Mouse (Mus musculus): ENCODE measurements around the gene Phf3. TPM values are rescaled to one million over a fixed set of nuclear protein-coding genes. Genes with fewer than 3 reads are reported as not detected.

Gene Phf3
- polyA plus RNA-seq, 1 experiment from 2014 or later = 13.4 TPM

- Histone ChIP-seq H3K36me3 (peaks cover 49% of the 10 kb centered on the region), H3K27ac (no peak overlapping the region), H3K27me3 (no peaks in the 10 kb centered on the region), H3K4me2 (no peak overlapping the region), H3K4me3 (replicated peaks) (no peak overlapping the region), H3K9ac (no peak overlapping the region), H3K4me1 (replicated peaks) (no peaks in the 10 kb centered on the region), H3K9me3 (replicated peaks) (no peaks in the 10 kb centered on the region)
- DNase-seq = no peak
- no peak for ATAC-seq (ENCODE audit: low read depth)
- WGBS (ENCODE audit: insufficient replicate concordance) = 83% methylated on average over 6 of the region's 6 CpGs
These were observed 54.3 kb downstream of the Phf3 start for GRCm38 (mm10) chr1:30819414-30819813.

- Histone ChIP-seq H3K4me3 (replicated peaks) (no peak overlapping the region), H3K27ac (no peak overlapping the region), H3K27me3 (no peaks in the 10 kb centered on the region), H3K36me3 (peaks cover 66% of the 10 kb centered on the region), H3K9me3 (replicated peaks) (no peaks in the 10 kb centered on the region), H3K4me1 (replicated peaks) (no peaks in the 10 kb centered on the region), H3K4me2 (no peak overlapping the region), H3K9ac (no peak overlapping the region)
- 83% methylated on average over 1 of the region's 1 CpGs for WGBS (ENCODE audit: insufficient replicate concordance)
- no peak for ATAC-seq (ENCODE audit: low read depth)
- no peak for DNase-seq
These were observed 58.1 kb downstream of the Phf3 start for GRCm38 (mm10) chr1:30815609-30816008.

GRCm38 (mm10) chr1:30814987-30815386, 58.7 kb downstream of the Phf3 start:
- Histone ChIP-seq H3K27me3 (no peaks in the 10 kb centered on the region), H3K4me2 (no peak overlapping the region), H3K9me3 (replicated peaks) (no peaks in the 10 kb centered on the region), H3K27ac (no peak overlapping the region), H3K4me3 (replicated peaks) (no peak overlapping the region), H3K4me1 (replicated peaks) (no peaks in the 10 kb centered on the region), H3K9ac (no peak overlapping the region), H3K36me3 (peaks cover 68% of the 10 kb centered on the region)
- ATAC-seq (ENCODE audit: low read depth) (no peak), DNase-seq (no peak)
- 70% methylated on average over 2 of the region's 2 CpGs for WGBS (ENCODE audit: insufficient replicate concordance)

- Histone ChIP-seq H3K4me2 (no peak overlapping the region), H3K9ac (no peak overlapping the region), H3K4me3 (replicated peaks) (no peak overlapping the region), H3K36me3 (peaks cover 79% of the 10 kb centered on the region), H3K27me3 (no peaks in the 10 kb centered on the region), H3K9me3 (replicated peaks) (no peaks in the 10 kb centered on the region), H3K4me1 (replicated peaks) (no peaks in the 10 kb centered on the region), H3K27ac (no peak overlapping the region)
- WGBS (ENCODE audit: insufficient replicate concordance) = 80% methylated on average over 10 of the region's 10 CpGs
- DNase-seq (no peak), ATAC-seq (ENCODE audit: low read depth) (no peak)
These were observed 65.5 kb downstream of the Phf3 start for GRCm38 (mm10) chr1:30808101-30808699.

GRCm38 (mm10) chr1:30805688-30806285, 67.9 kb downstream of the Phf3 start:
- Histone ChIP-seq H3K36me3 (peaks cover 59% of the 10 kb centered on the region), H3K4me3 (replicated peaks) (no peak overlapping the region), H3K9me3 (replicated peaks) (no peaks in the 10 kb centered on the region), H3K4me1 (replicated peaks) (no peaks in the 10 kb centered on the region), H3K4me2 (no peak overlapping the region), H3K9ac (no peak overlapping the region), H3K27me3 (no peaks in the 10 kb centered on the region), H3K27ac (no peak overlapping the region)
- DNase-seq = no peak
- WGBS (ENCODE audit: insufficient replicate concordance) = 91% methylated on average over 11 of the region's 11 CpGs
- ATAC-seq (ENCODE audit: low read depth) = no peak

- H3K9ac ChIP-seq = no peak overlapping the region
- DNase-seq (no peak), ATAC-seq (ENCODE audit: low read depth) (no peak)
- H3K9me3 ChIP-seq (replicated peaks) = no peaks in the 10 kb centered on the region
- H3K27ac ChIP-seq = no peak overlapping the region
- WGBS (ENCODE audit: insufficient replicate concordance) = 94% methylated on average over 7 of the region's 7 CpGs
- no peak overlapping the region for H3K4me3 ChIP-seq (replicated peaks)
- H3K36me3 ChIP-seq = peaks cover 51% of the 10 kb centered on the region
- no peaks in the 10 kb centered on the region for H3K4me1 ChIP-seq (replicated peaks)
- no peaks in the 10 kb centered on the region for H3K27me3 ChIP-seq
- H3K4me2 ChIP-seq = no peak overlapping the region
These were observed 68.8 kb downstream of the Phf3 start for GRCm38 (mm10) chr1:30804919-30805318.

- H3K9me3 ChIP-seq (replicated peaks) = no peaks in the 10 kb centered on the region
- ATAC-seq (ENCODE audit: low read depth) (no peak), DNase-seq (no peak)
- H3K9ac ChIP-seq = no peak overlapping the region
- H3K27me3 ChIP-seq = no peaks in the 10 kb centered on the region
- 83% methylated on average over 8 of the region's 8 CpGs for WGBS (ENCODE audit: insufficient replicate concordance)
- no peak overlapping the region for H3K4me2 ChIP-seq
- H3K27ac ChIP-seq = no peak overlapping the region
- H3K4me1 ChIP-seq (replicated peaks) = no peaks in the 10 kb centered on the region
- H3K4me3 ChIP-seq (replicated peaks) = no peak overlapping the region
- peaks cover 31% of the 10 kb centered on the region for H3K36me3 ChIP-seq
These were observed 71.8 kb downstream of the Phf3 start for GRCm38 (mm10) chr1:30801911-30802310.

- H3K4me2 ChIP-seq = no peak overlapping the region
- no peaks in the 10 kb centered on the region for H3K9me3 ChIP-seq (replicated peaks)
- 64% methylated on average over 6 of the region's 6 CpGs for WGBS (ENCODE audit: insufficient replicate concordance)
- H3K36me3 ChIP-seq = peaks cover 12% of the 10 kb centered on the region
- no peak overlapping the region for H3K9ac ChIP-seq
- H3K4me1 ChIP-seq (replicated peaks) = no peaks in the 10 kb centered on the region
- DNase-seq (no peak), ATAC-seq (ENCODE audit: low read depth) (no peak)
- no peaks in the 10 kb centered on the region for H3K27me3 ChIP-seq
- no peak overlapping the region for H3K4me3 ChIP-seq (replicated peaks)
- H3K27ac ChIP-seq = no peak overlapping the region
These were observed 74.4 kb downstream of the Phf3 start for GRCm38 (mm10) chr1:30799277-30799834.

GRCm38 (mm10) chr1:30794606-30795005, 79.1 kb downstream of the Phf3 start:
- no peak overlapping the region for H3K4me3 ChIP-seq (replicated peaks)
- H3K4me2 ChIP-seq = no peak overlapping the region
- no peaks in the 10 kb centered on the region for H3K27me3 ChIP-seq
- H3K9me3 ChIP-seq (replicated peaks) = no peaks in the 10 kb centered on the region
- no peak overlapping the region for H3K27ac ChIP-seq
- no peaks in the 10 kb centered on the region for H3K4me1 ChIP-seq (replicated peaks)
- no peak for ATAC-seq (ENCODE audit: low read depth)
- DNase-seq = no peak
- H3K36me3 ChIP-seq = no peaks in the 10 kb centered on the region
- 58% methylated on average over 5 of the region's 5 CpGs for WGBS (ENCODE audit: insufficient replicate concordance)
- H3K9ac ChIP-seq = no peak overlapping the region

GRCm38 (mm10) chr1:30793357-30793883, 80.3 kb downstream of the Phf3 start:
- Histone ChIP-seq H3K9me3 (replicated peaks) (no peaks in the 10 kb centered on the region), H3K36me3 (no peaks in the 10 kb centered on the region), H3K4me2 (no peak overlapping the region), H3K27ac (no peak overlapping the region), H3K27me3 (no peaks in the 10 kb centered on the region), H3K4me3 (replicated peaks) (no peak overlapping the region), H3K4me1 (replicated peaks) (no peaks in the 10 kb centered on the region), H3K9ac (no peak overlapping the region)
- DNase-seq (no peak), ATAC-seq (ENCODE audit: low read depth) (no peak)
- WGBS (ENCODE audit: insufficient replicate concordance) = 71% methylated on average over 7 of the region's 7 CpGs

GRCm38 (mm10) chr1:30792935-30793334, 80.8 kb downstream of the Phf3 start:
- no peaks in the 10 kb centered on the region for H3K9me3 ChIP-seq (replicated peaks)
- no peak overlapping the region for H3K4me3 ChIP-seq (replicated peaks)
- no peak overlapping the region for H3K4me2 ChIP-seq
- H3K9ac ChIP-seq = no peak overlapping the region
- H3K27ac ChIP-seq = no peak overlapping the region
- no peaks in the 10 kb centered on the region for H3K4me1 ChIP-seq (replicated peaks)
- WGBS (ENCODE audit: insufficient replicate concordance) = 40% methylated on average over 5 of the region's 5 CpGs
- H3K36me3 ChIP-seq = no peaks in the 10 kb centered on the region
- DNase-seq = no peak
- no peak for ATAC-seq (ENCODE audit: low read depth)
- H3K27me3 ChIP-seq = no peaks in the 10 kb centered on the region

GRCm38 (mm10) chr1:30790220-30790619, 83.5 kb downstream of the Phf3 start:
- Histone ChIP-seq H3K4me3 (replicated peaks) (no peak overlapping the region), H3K9ac (no peak overlapping the region), H3K27ac (no peak overlapping the region), H3K36me3 (no peaks in the 10 kb centered on the region), H3K4me2 (no peak overlapping the region), H3K27me3 (no peaks in the 10 kb centered on the region), H3K4me1 (replicated peaks) (no peaks in the 10 kb centered on the region), H3K9me3 (replicated peaks) (no peaks in the 10 kb centered on the region)
- DNase-seq (no peak), ATAC-seq (ENCODE audit: low read depth) (no peak)
- WGBS (ENCODE audit: insufficient replicate concordance) = 46% methylated on average over 1 of the region's 1 CpGs
